Mouse (Mus musculus) adrenal gland, postnatal 4 days (tissue): ENCODE measurements around the gene Spag7. TPM values are rescaled to one million over a fixed set of nuclear protein-coding genes. Genes with fewer than 3 reads are reported as not detected.

Source experiments
- microRNA-seq: library from miRNA; unstranded; fragments of <30 nt; microRNA quantifications from one replicate; pipeline ENCODE4 v1.2.0, GENCODE M21; 2021
- total RNA-seq, 2 experiments: library from RNA; stranded (reverse); gene quantifications; 2 replicates each; pipeline ENCODE4 v1.2.3; 2021

The Spag7 gene
- total RNA-seq, 2 experiments from 2014 or later, result 82.0 to 87.2 TPM

Small RNA genes within 50 kb of the gene (microRNA-seq; reads per million reads assigned to microRNA genes)
- not detected for gene Mir6925

Other genes starting within 250 kb of the Spag7 start
- gene Arrb2, start 236.8 kb downstream of the Spag7 start, total RNA-seq, result 10 to 100 TPM; 30.4 to 32.3 TPM
- gene Med11, start 217.5 kb downstream of the Spag7 start, total RNA-seq, result 10 to 100 TPM; 17.3 to 18.6 TPM
- 1 to 10 TPM; 2.2 to 2.3 TPM for gene Zmynd15, start 210.0 kb downstream of the Spag7 start, total RNA-seq
- gene Cxcl16, start 209.4 kb downstream of the Spag7 start, total RNA-seq, result 1 to 10 TPM; 5.8 to 7.4 TPM
- gene Tm4sf5, start 164.2 kb downstream of the Spag7 start, total RNA-seq, result 1 to 10 TPM; 1.3 TPM
- under 1 TPM; 0.51 to 0.64 TPM for gene Vmo1, start 154.8 kb downstream of the Spag7 start, total RNA-seq
- gene Gltpd2, start 150.2 kb downstream of the Spag7 start, total RNA-seq, result 1 to 10 TPM in 1 of 2 experiments, not detected in 1; 5.0 TPM
- 100 to 1,000 TPM; 289 to 310 TPM for gene Psmb6, start 144.0 kb downstream of the Spag7 start, total RNA-seq
- gene Gm40193, start 136.5 kb downstream of the Spag7 start, total RNA-seq, result not detected
- gene Pld2, start 129.4 kb downstream of the Spag7 start, total RNA-seq, result 10 to 100 TPM; 11.8 to 15.4 TPM
- 10 to 100 TPM; 67.7 to 67.8 TPM for gene Mink1, start 106.5 kb downstream of the Spag7 start, total RNA-seq
- gene 4930544D05Rik, start 53.6 kb downstream of the Spag7 start, total RNA-seq, result not detected
- under 1 TPM in 1 of 2 experiments, not detected in 1; 0.36 TPM for gene Chrne, start 50.2 kb downstream of the Spag7 start, total RNA-seq
- 1 to 10 TPM in 1 of 2 experiments, under 1 TPM in 1; 0.28 to 1.2 TPM for gene Gp1ba, start 30.3 kb downstream of the Spag7 start, total RNA-seq
- 100 to 1,000 TPM; 100 to 106 TPM for gene Rnf167, start 22.2 kb downstream of the Spag7 start, total RNA-seq
- 100 to 1,000 TPM; 153 TPM for gene Slc25a11, start 21.9 kb downstream of the Spag7 start, total RNA-seq
- 100 to 1,000 TPM; 804 to 830 TPM for gene Pfn1, start 14.8 kb downstream of the Spag7 start, total RNA-seq
- 100 to 1,000 TPM in 1 of 2 experiments, 10 to 100 TPM in 1; 72.6 to 112 TPM for gene Eno3, start 12.2 kb downstream of the Spag7 start, total RNA-seq
- gene Camta2, start 18.7 kb upstream of the Spag7 start, total RNA-seq, result 10 to 100 TPM; 36.2 to 37.8 TPM
- 10 to 100 TPM in 1 of 2 experiments, 1 to 10 TPM in 1; 7.0 to 10.2 TPM for gene Inca1, start 30.7 kb upstream of the Spag7 start, total RNA-seq
- gene Kif1c, start 31.1 kb upstream of the Spag7 start, total RNA-seq, result 100 to 1,000 TPM; 135 to 149 TPM
- gene Zfp3, start 94.8 kb upstream of the Spag7 start, total RNA-seq, result 10 to 100 TPM; 12.9 to 13.2 TPM
- gene Scimp, start 143.2 kb upstream of the Spag7 start, total RNA-seq, result under 1 TPM; 0.48 to 0.68 TPM
- gene Rabep1, start 175.4 kb upstream of the Spag7 start, total RNA-seq, result 10 to 100 TPM; 95.2 to 96.0 TPM